Mouse (Mus musculus): ENCODE results near the gene Trmt1. TPM values are rescaled to one million over a fixed set of nuclear protein-coding genes. Genes with fewer than 3 reads are reported as not detected.
A peak's percentile ranks its signal among the peaks of the same experiment; 100 is the strongest.

Trmt1 gene
- polyA plus RNA-seq, 1 experiment from 2014 or later, result 63.3 TPM

GRCm38 (mm10) chr8:84718959-84719690 lies 33.0 kb downstream of the Trmt1 start:
- 91% methylated on average over 5 of the region's 5 CpGs for WGBS
- no peaks in the 10 kb centered on the region for H3K36me3 ChIP-seq (replicated peaks)
- no peak overlapping the region for H3K27ac ChIP-seq
- H3K9me3 ChIP-seq, result no peaks in the 10 kb centered on the region
- no peak overlapping the region for H3K4me2 ChIP-seq
- peaks cover 30% of the 10 kb centered on the region for H3K4me1 ChIP-seq
- no peak overlapping the region for H3K4me3 ChIP-seq
- no peak for ATAC-seq (replicated peaks)
- no peak overlapping the region for H3K9ac ChIP-seq
- H3K27me3 ChIP-seq (replicated peaks), result peaks cover 5% of the 10 kb centered on the region; the same call in 1 of the 2 replicates

GRCm38 (mm10) chr8:84722530-84722849 lies 36.4 kb downstream of the Trmt1 start:
- 67% methylated on average over 6 of the region's 6 CpGs for WGBS
- Histone ChIP-seq H3K9ac (no peak overlapping the region), H3K4me3 (no peak overlapping the region), H3K4me2 (no peak overlapping the region), H3K9me3 (no peaks in the 10 kb centered on the region), H3K27me3 (replicated peaks) (no peaks in the 10 kb centered on the region), H3K36me3 (replicated peaks) (no peaks in the 10 kb centered on the region), H3K27ac (peak overlapping the region; percentile 75), H3K4me1 (peaks cover 37% of the 10 kb centered on the region)
- 0 out of 2 replicates have a peak, but pooled peaks have one; percentile 18 for ATAC-seq (replicated peaks)

- peak; percentile 51 for ATAC-seq (replicated peaks)
- Histone ChIP-seq H3K4me2 (0 out of 2 replicates have a peak within 1 kb of the TSS, but pooled peaks have one; percentile 9), H3K4me3 (no peak within 1 kb of the TSS), H3K4me1 (peaks cover 37% of the 10 kb centered on the region), H3K9me3 (no peaks in the 10 kb centered on the region), H3K27me3 (replicated peaks) (no peaks in the 10 kb centered on the region), H3K36me3 (replicated peaks) (no peaks in the 10 kb centered on the region), H3K27ac (peak within 1 kb of the TSS; percentile 75), H3K9ac (peak within 1 kb of the TSS; percentile 17; the same call in 1 of the 2 replicates)
- 25% methylated on average over 10 of the region's 10 CpGs for WGBS
These were observed 36.9 kb downstream of the Trmt1 start, which contains the start of gene G430095P16Rik for GRCm38 (mm10) chr8:84722850-84723570. Gene G430095P16Rik, plus strand, starts transcription at chr8:84723007.

GRCm38 (mm10) chr8:84723571-84723900 lies 37.4 kb downstream of the Trmt1 start:
- Histone ChIP-seq H3K27ac (peak overlapping the region; percentile 75), H3K4me2 (0 out of 2 replicates have a peak overlapping the region, but pooled peaks have one; percentile 9), H3K27me3 (replicated peaks) (no peaks in the 10 kb centered on the region), H3K4me3 (no peak overlapping the region), H3K9me3 (no peaks in the 10 kb centered on the region), H3K36me3 (replicated peaks) (no peaks in the 10 kb centered on the region), H3K4me1 (peaks cover 41% of the 10 kb centered on the region), H3K9ac (no peak overlapping the region)
- WGBS, result 27% methylated on average over 7 of the region's 7 CpGs
- no peak for ATAC-seq (replicated peaks)

GRCm38 (mm10) chr8:84724683-84725082 lies 38.6 kb downstream of the Trmt1 start:
- H3K4me1 ChIP-seq, result peaks cover 41% of the 10 kb centered on the region

GRCm38 (mm10) chr8:84725246-84725940 lies 39.3 kb downstream of the Trmt1 start:
- Histone ChIP-seq H3K27me3 (replicated peaks) (no peaks in the 10 kb centered on the region), H3K36me3 (replicated peaks) (no peaks in the 10 kb centered on the region), H3K4me3 (no peak overlapping the region), H3K4me1 (peaks cover 44% of the 10 kb centered on the region), H3K9ac (no peak overlapping the region), H3K27ac (peak overlapping the region; percentile 53), H3K4me2 (no peak overlapping the region), H3K9me3 (no peaks in the 10 kb centered on the region)
- ATAC-seq (replicated peaks), result no peak
- WGBS, result 60% methylated on average over 10 of the region's 10 CpGs

More at GRCm38 (mm10) chr8:84724683-84725082, 38.6 kb downstream of the Trmt1 start:
- Histone ChIP-seq H3K36me3 (replicated peaks) (no peaks in the 10 kb centered on the region), H3K9ac (no peak overlapping the region), H3K27me3 (replicated peaks) (no peaks in the 10 kb centered on the region), H3K4me2 (no peak overlapping the region), H3K9me3 (no peaks in the 10 kb centered on the region), H3K4me3 (no peak overlapping the region), H3K27ac (peak overlapping the region; percentile 75; the same call in 1 of the 2 replicates)
- ATAC-seq (replicated peaks), result no peak
- 59% methylated on average over 9 of the region's 9 CpGs for WGBS

- Histone ChIP-seq H3K9me3 (no peaks in the 10 kb centered on the region), H3K4me3 (no peak overlapping the region), H3K36me3 (replicated peaks) (no peaks in the 10 kb centered on the region), H3K27me3 (replicated peaks) (no peaks in the 10 kb centered on the region), H3K4me2 (no peak overlapping the region), H3K27ac (peak overlapping the region; percentile 53; the same call in 1 of the 2 replicates), H3K4me1 (peaks cover 49% of the 10 kb centered on the region), H3K9ac (no peak overlapping the region)
- WGBS, result 24% methylated on average over 3 of the region's 3 CpGs
- no peak for ATAC-seq (replicated peaks)
These were observed 39.8 kb downstream of the Trmt1 start for GRCm38 (mm10) chr8:84725941-84726259.

- H3K9ac ChIP-seq, result no peak overlapping the region
- H3K4me1 ChIP-seq, result peaks cover 62% of the 10 kb centered on the region
- no peaks in the 10 kb centered on the region for H3K9me3 ChIP-seq
- 50% methylated on average over 3 of the region's 3 CpGs for WGBS
- no peak overlapping the region for H3K4me2 ChIP-seq
- H3K36me3 ChIP-seq (replicated peaks), result no peaks in the 10 kb centered on the region
- peak; percentile 46; the same call in 1 of the 2 replicates for ATAC-seq (replicated peaks)
- H3K27me3 ChIP-seq (replicated peaks), result no peaks in the 10 kb centered on the region
- no peak overlapping the region for H3K4me3 ChIP-seq
- H3K27ac ChIP-seq, result peak overlapping the region; percentile 51
These were observed 42.4 kb downstream of the Trmt1 start for GRCm38 (mm10) chr8:84728474-84728873.

GRCm38 (mm10) chr8:84729921-84730362 lies 43.8 kb downstream of the Trmt1 start:
- peak overlapping the region; percentile 76 for H3K27ac ChIP-seq
- no peak overlapping the region for H3K4me2 ChIP-seq
- WGBS, result 79% methylated on average over 16 of the region's 16 CpGs
- H3K36me3 ChIP-seq (replicated peaks), result no peaks in the 10 kb centered on the region
- H3K9me3 ChIP-seq, result no peaks in the 10 kb centered on the region
- H3K4me1 ChIP-seq, result peaks cover 48% of the 10 kb centered on the region
- no peak for ATAC-seq (replicated peaks)
- H3K9ac ChIP-seq, result no peak overlapping the region
- H3K4me3 ChIP-seq, result no peak overlapping the region
- 0 out of 2 replicates have a peak, but pooled peaks cover 2% of the 10 kb centered on the region for H3K27me3 ChIP-seq (replicated peaks)

GRCm38 (mm10) chr8:84730541-84731370 lies 44.6 kb downstream of the Trmt1 start:
- Histone ChIP-seq H3K9ac (no peak overlapping the region), H3K4me3 (no peak overlapping the region), H3K9me3 (no peaks in the 10 kb centered on the region), H3K4me2 (no peak overlapping the region), H3K27me3 (replicated peaks) (0 out of 2 replicates have a peak, but pooled peaks cover 2% of the 10 kb centered on the region), H3K36me3 (replicated peaks) (no peaks in the 10 kb centered on the region), H3K4me1 (peaks cover 41% of the 10 kb centered on the region), H3K27ac (peak overlapping the region; percentile 76)
- ATAC-seq (replicated peaks), result peak; percentile 24
- WGBS, result 24% methylated on average over 9 of the region's 9 CpGs

GRCm38 (mm10) chr8:84731371-84732177 lies 45.5 kb downstream of the Trmt1 start:
- H3K4me2 ChIP-seq, result no peak overlapping the region

More at GRCm38 (mm10) chr8:84731371-84732177, 45.5 kb downstream of the Trmt1 start:
- no peaks in the 10 kb centered on the region for H3K36me3 ChIP-seq (replicated peaks)
- H3K9me3 ChIP-seq, result no peaks in the 10 kb centered on the region
- no peak overlapping the region for H3K4me3 ChIP-seq
- H3K4me1 ChIP-seq, result peaks cover 40% of the 10 kb centered on the region
- peak overlapping the region; percentile 76 for H3K27ac ChIP-seq
- H3K9ac ChIP-seq, result no peak overlapping the region
- ATAC-seq (replicated peaks), result no peak
- peaks cover 6% of the 10 kb centered on the region; the same call in 1 of the 2 replicates for H3K27me3 ChIP-seq (replicated peaks)
- WGBS, result 62% methylated on average over 11 of the region's 11 CpGs
